Mouse (Mus musculus): ENCODE results near the gene Pid1. TPM values are rescaled to one million over a fixed set of nuclear protein-coding genes. Genes with fewer than 3 reads are reported as not detected.

The Pid1 gene
- polyA plus RNA-seq (2015; fragmentation: Illumina TruSeq; extraction: RNeasy Lipid Tissue Mini Kit (QIAGEN cat#74804); ENCODE audit: insufficient read depth, low replicate concordance), result 21.8 TPM

DNA sequence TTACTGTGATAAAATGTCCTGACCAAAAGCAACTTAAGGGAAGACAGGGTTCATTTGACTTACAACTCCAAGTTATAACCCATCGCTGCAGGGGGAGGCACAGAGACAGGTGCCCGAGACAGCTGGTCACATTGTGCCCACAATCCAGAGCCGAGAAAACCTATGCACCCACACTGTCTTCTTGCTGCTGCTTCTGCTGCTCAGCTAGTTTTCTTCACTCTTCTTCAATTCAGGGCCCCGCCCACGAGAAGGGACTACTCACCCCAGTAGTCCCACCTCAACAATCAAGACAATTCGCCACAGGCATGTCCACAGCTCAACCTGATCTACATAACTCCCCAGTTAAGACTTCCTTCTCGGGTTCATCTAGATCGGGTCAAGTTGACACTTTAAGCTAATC is at the start of gene Pid1:
Gene Pid1, minus strand, starts transcription at position 214 of the 400 bp plus-strand sequence.

